Mouse (Mus musculus) bone marrow, adult 2 months (tissue): ENCODE measurements around the gene Ipo9.

ENCODE experiments used
- CTCF ChIP-seq: fragments of 200-500 bp; IDR thresholded peaks from 2 replicates; pipeline ENCODE4 v1.5.1; 2011; ENCODE audit warnings: low read length, control low read depth; ENCODE audit not compliant: control insufficient read depth, insufficient read depth
- POLR2A ChIP-seq: fragments of 200-500 bp; IDR thresholded peaks from 2 replicates; pipeline ENCODE4 v1.6.1; 2011; ENCODE audit warnings: low read depth, mild to moderate bottlenecking, control low read depth, low read length, borderline replicate concordance; ENCODE audit not compliant: control insufficient read depth

DNA sequence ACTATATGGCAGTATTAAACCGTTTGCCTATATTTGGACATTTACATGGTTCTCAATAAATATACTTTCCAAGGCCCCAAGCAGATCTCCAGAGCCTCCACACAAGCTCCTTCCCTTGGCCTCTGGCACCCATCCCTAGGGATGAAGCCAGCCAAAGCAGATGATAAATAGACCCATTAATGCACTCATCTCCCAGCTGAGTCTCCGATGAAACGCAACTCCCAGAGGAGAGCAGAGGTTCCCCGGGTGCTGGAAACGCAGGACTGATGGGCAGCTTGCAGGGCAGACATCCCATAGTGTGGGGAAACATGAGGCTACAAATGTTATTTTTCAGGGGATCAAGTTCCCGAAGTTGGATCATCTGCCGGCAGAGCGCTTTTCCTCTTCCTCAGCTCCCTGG, 88.4 kb downstream of the Ipo9 start:
- TF ChIP-seq POLR2A (no peak), CTCF (no peak)
